Mouse (Mus musculus) heart, embryonic 13.5 days (tissue): Measurements from ENCODE around the gene Aff1. TPM values are rescaled to one million over a fixed set of nuclear protein-coding genes. Genes with fewer than 3 reads are reported as not detected.

Experiments used
- ATAC-seq: fragments of 200-750 bp; cut with Nextera tagmentation; 2 replicates; pipeline ENCODE4 v1.8.0; 2017; ENCODE audit warnings: moderate TSS enrichment; ENCODE audit not compliant: insufficient number of reproducible peaks, low FRiP score, low TSS enrichment; ENCODE audit errors: extremely low read depth
- H3K27ac ChIP-seq: fragments of 300-500 bp; sonication (generic); replicated peaks from 2 replicates; pipeline ENCODE4 v1.5.1; 2015; ENCODE audit warnings: moderate library complexity, mild to moderate bottlenecking, inconsistent platforms
- H3K27me3 ChIP-seq: fragments of 300-500 bp; sonication (generic); replicated peaks from 2 replicates; pipeline ENCODE4 v1.6.1; 2015; ENCODE audit warnings: mild to moderate bottlenecking, inconsistent platforms
- H3K36me3 ChIP-seq: fragments of 300-500 bp; sonication (generic); 2 replicates; pipeline ENCODE4 v1.6.1; 2015; ENCODE audit warnings: mild to moderate bottlenecking, inconsistent platforms
- H3K4me1 ChIP-seq: fragments of 300-500 bp; sonication (generic); 2 replicates; pipeline ENCODE4 v1.6.1; 2015; ENCODE audit warnings: inconsistent platforms
- H3K4me2 ChIP-seq: fragments of 300-500 bp; sonication (generic); 2 replicates; pipeline ENCODE4 v1.6.1; 2015; ENCODE audit warnings: inconsistent platforms, mild to moderate bottlenecking, moderate library complexity
- H3K4me3 ChIP-seq: fragments of 300-500 bp; sonication (generic); 2 replicates; pipeline ENCODE4 v1.5.1; 2015; ENCODE audit warnings: moderate library complexity, mild to moderate bottlenecking, inconsistent platforms
- H3K9ac ChIP-seq: fragments of 300-500 bp; sonication (generic); 2 replicates; pipeline ENCODE4 v1.6.1; 2015; ENCODE audit warnings: inconsistent platforms, mild to moderate bottlenecking, moderate library complexity
- H3K9me3 ChIP-seq: fragments of 300-500 bp; sonication (generic); 2 replicates; pipeline ENCODE4 v1.6.1; 2016; ENCODE audit warnings: inconsistent platforms
- WGBS: fragments of 180-500 bp; shearing (Covaris S2); methylation state at CpG from one replicate; pipeline ENCODE4 v1.1.7; 2015; ENCODE audit warnings: mixed read lengths; 5-methylcytosine and 5-hydroxymethylcytosine counted together
- polyA plus RNA-seq: library from polyadenylated mRNA; unstranded; fragments of >200 nt; fragmentation: Nextera tagmentation; extraction: Ambion mirVana; gene quantifications from 2 replicates; pipeline ENCODE4 v1.2.1, GENCODE M21; 2015

Aff1 gene
- polyA plus RNA-seq, 1 experiment from 2014 or later, result 7.4 TPM

GRCm38 (mm10) chr5:103762850-103763254 lies 70.7 kb downstream of the Aff1 start:
- H3K27me3 ChIP-seq, result no peaks in the 10 kb centered on the region
- peak overlapping the region; percentile 8; the same call in 1 of the 2 replicates for H3K9ac ChIP-seq
- WGBS, result 19% methylated on average over 4 of the region's 4 CpGs
- H3K27ac ChIP-seq, result 0 out of 2 replicates have a peak overlapping the region, but pooled peaks have one; percentile 34
- peaks cover 60% of the 10 kb centered on the region for H3K4me1 ChIP-seq
- H3K4me2 ChIP-seq, result peak overlapping the region; percentile 16; the same call in 1 of the 2 replicates
- H3K9me3 ChIP-seq, result peaks cover 5% of the 10 kb centered on the region
- peaks cover 7% of the 10 kb centered on the region for H3K36me3 ChIP-seq
- no peak overlapping the region for H3K4me3 ChIP-seq
- ATAC-seq, result no peak

GRCm38 (mm10) chr5:103765356-103765755 lies 73.2 kb downstream of the Aff1 start:
- Histone ChIP-seq H3K4me3 (no peak overlapping the region), H3K4me1 (peaks cover 59% of the 10 kb centered on the region), H3K36me3 (peaks cover 7% of the 10 kb centered on the region), H3K9ac (no peak overlapping the region), H3K27ac (no peak overlapping the region), H3K27me3 (no peaks in the 10 kb centered on the region), H3K9me3 (peaks cover 5% of the 10 kb centered on the region), H3K4me2 (no peak overlapping the region)
- 90% methylated on average over 4 of the region's 4 CpGs for WGBS
- no peak for ATAC-seq

- no peak overlapping the region for H3K4me2 ChIP-seq
- no peak overlapping the region for H3K4me3 ChIP-seq
- WGBS, result 95% methylated on average over 2 of the region's 2 CpGs
- H3K27ac ChIP-seq, result no peak overlapping the region
- ATAC-seq, result no peak
- no peak overlapping the region for H3K9ac ChIP-seq
- H3K36me3 ChIP-seq, result peaks cover 7% of the 10 kb centered on the region
- H3K9me3 ChIP-seq, result peaks cover 5% of the 10 kb centered on the region
- H3K4me1 ChIP-seq, result peaks cover 59% of the 10 kb centered on the region
- H3K27me3 ChIP-seq, result no peaks in the 10 kb centered on the region
Observed at GRCm38 (mm10) chr5:103765758-103766431, 73.7 kb downstream of the Aff1 start.

- H3K27me3 ChIP-seq, result no peaks in the 10 kb centered on the region
- peaks cover 5% of the 10 kb centered on the region for H3K9me3 ChIP-seq
- no peak for ATAC-seq
- H3K4me1 ChIP-seq, result peaks cover 60% of the 10 kb centered on the region
- no peak overlapping the region for H3K27ac ChIP-seq
- no peak overlapping the region for H3K9ac ChIP-seq
- no peak overlapping the region for H3K4me2 ChIP-seq
- WGBS, result 93% methylated on average over 4 of the region's 4 CpGs
- H3K4me3 ChIP-seq, result no peak overlapping the region
- peaks cover 7% of the 10 kb centered on the region for H3K36me3 ChIP-seq
Observed at GRCm38 (mm10) chr5:103766432-103766815, 74.2 kb downstream of the Aff1 start.

- Histone ChIP-seq H3K4me1 (peaks cover 62% of the 10 kb centered on the region), H3K36me3 (peaks cover 7% of the 10 kb centered on the region), H3K27me3 (no peaks in the 10 kb centered on the region), H3K4me3 (no peak overlapping the region), H3K9me3 (peaks cover 5% of the 10 kb centered on the region), H3K9ac (no peak overlapping the region), H3K4me2 (no peak overlapping the region), H3K27ac (no peak overlapping the region)
- 85% methylated on average over 3 of the region's 3 CpGs for WGBS
- ATAC-seq, result no peak
Observed at GRCm38 (mm10) chr5:103768961-103769360, 76.8 kb downstream of the Aff1 start.

GRCm38 (mm10) chr5:103769701-103770100 lies 77.5 kb downstream of the Aff1 start:
- ATAC-seq, result no peak
- H3K4me1 ChIP-seq, result peaks cover 70% of the 10 kb centered on the region
- peaks cover 5% of the 10 kb centered on the region for H3K9me3 ChIP-seq
- WGBS, result 49% methylated on average over 9 of the region's 9 CpGs
- H3K9ac ChIP-seq, result 0 out of 2 replicates have a peak overlapping the region, but pooled peaks have one; percentile 16
- H3K27me3 ChIP-seq, result no peaks in the 10 kb centered on the region
- H3K4me3 ChIP-seq, result no peak overlapping the region
- H3K4me2 ChIP-seq, result 0 out of 2 replicates have a peak overlapping the region, but pooled peaks have one; percentile 6
- peaks cover 7% of the 10 kb centered on the region for H3K36me3 ChIP-seq
- peak overlapping the region; percentile 59; the same call in 1 of the 2 replicates for H3K27ac ChIP-seq

GRCm38 (mm10) chr5:103770447-103771222 lies 78.5 kb downstream of the Aff1 start:
- peaks cover 6% of the 10 kb centered on the region; the same call in 1 of the 2 replicates for H3K36me3 ChIP-seq
- H3K27ac ChIP-seq, result peak overlapping the region; percentile 59
- 0 out of 2 replicates have a peak overlapping the region, but pooled peaks have one; percentile 16 for H3K9ac ChIP-seq
- ATAC-seq, result no peak
- H3K9me3 ChIP-seq, result peaks cover 5% of the 10 kb centered on the region
- no peaks in the 10 kb centered on the region for H3K27me3 ChIP-seq
- H3K4me2 ChIP-seq, result 0 out of 2 replicates have a peak overlapping the region, but pooled peaks have one; percentile 6
- WGBS, result 55% methylated on average over 6 of the region's 6 CpGs
- peaks cover 79% of the 10 kb centered on the region for H3K4me1 ChIP-seq
- H3K4me3 ChIP-seq, result no peak overlapping the region

- Histone ChIP-seq H3K36me3 (no peaks in the 10 kb centered on the region), H3K4me3 (no peak overlapping the region), H3K9ac (no peak overlapping the region), H3K4me1 (peaks cover 82% of the 10 kb centered on the region), H3K27me3 (no peaks in the 10 kb centered on the region), H3K4me2 (no peak overlapping the region), H3K9me3 (no peaks in the 10 kb centered on the region), H3K27ac (peak overlapping the region; percentile 59)
- no peak for ATAC-seq
- WGBS, result 32% methylated on average over 6 of the region's 6 CpGs
Observed at GRCm38 (mm10) chr5:103771380-103771779, 79.2 kb downstream of the Aff1 start.

- peak overlapping the region; percentile 53 for H3K4me2 ChIP-seq
- H3K36me3 ChIP-seq, result no peaks in the 10 kb centered on the region
- H3K9me3 ChIP-seq, result no peaks in the 10 kb centered on the region
- H3K4me3 ChIP-seq, result no peak overlapping the region
- H3K9ac ChIP-seq, result peak overlapping the region; percentile 58; the same call in 1 of the 2 replicates
- peaks cover 84% of the 10 kb centered on the region for H3K4me1 ChIP-seq
- no peaks in the 10 kb centered on the region for H3K27me3 ChIP-seq
- ATAC-seq, result no peak
- peak overlapping the region; percentile 80 for H3K27ac ChIP-seq
- 43% methylated on average over 4 of the region's 4 CpGs for WGBS
Observed at GRCm38 (mm10) chr5:103772252-103772651, 80.1 kb downstream of the Aff1 start.

- Histone ChIP-seq H3K36me3 (no peaks in the 10 kb centered on the region), H3K4me2 (peak overlapping the region; percentile 53), H3K4me3 (peak overlapping the region; percentile 22), H3K4me1 (peaks cover 87% of the 10 kb centered on the region), H3K27ac (peak overlapping the region; percentile 80), H3K9ac (peak overlapping the region; percentile 58), H3K9me3 (no peaks in the 10 kb centered on the region), H3K27me3 (no peaks in the 10 kb centered on the region)
- 20% methylated on average over 5 of the region's 5 CpGs for WGBS
- ATAC-seq, result no peak
Observed at GRCm38 (mm10) chr5:103773100-103773552, 81.0 kb downstream of the Aff1 start.

- H3K27ac ChIP-seq, result peak overlapping the region; percentile 64
- no peaks in the 10 kb centered on the region for H3K27me3 ChIP-seq
- no peaks in the 10 kb centered on the region for H3K36me3 ChIP-seq
- 28% methylated on average over 11 of the region's 11 CpGs for WGBS
- H3K4me3 ChIP-seq, result no peak overlapping the region
- H3K4me1 ChIP-seq, result peaks cover 89% of the 10 kb centered on the region
- H3K9me3 ChIP-seq, result no peaks in the 10 kb centered on the region
- peak overlapping the region; percentile 8; the same call in 1 of the 2 replicates for H3K4me2 ChIP-seq
- peak overlapping the region; percentile 55; the same call in 1 of the 2 replicates for H3K9ac ChIP-seq
- ATAC-seq, result no peak
Observed at GRCm38 (mm10) chr5:103774703-103775333, 82.6 kb downstream of the Aff1 start.
